Mouse (Mus musculus): ENCODE measurements around the gene Gm10717. TPM values are rescaled to one million over a fixed set of nuclear protein-coding genes. Genes with fewer than 3 reads are reported as not detected.
"Not testable (repeated sequence)": the region's sequence is repeated elsewhere in the genome, so short reads cannot be mapped to it uniquely, and the experiment has no call there.

The Gm10717 gene
- not detected in 2 replicates for polyA plus RNA-seq (2012; ENCODE audit: insufficient read depth, insufficient read length, low replicate concordance, missing spikeins)

DNA sequence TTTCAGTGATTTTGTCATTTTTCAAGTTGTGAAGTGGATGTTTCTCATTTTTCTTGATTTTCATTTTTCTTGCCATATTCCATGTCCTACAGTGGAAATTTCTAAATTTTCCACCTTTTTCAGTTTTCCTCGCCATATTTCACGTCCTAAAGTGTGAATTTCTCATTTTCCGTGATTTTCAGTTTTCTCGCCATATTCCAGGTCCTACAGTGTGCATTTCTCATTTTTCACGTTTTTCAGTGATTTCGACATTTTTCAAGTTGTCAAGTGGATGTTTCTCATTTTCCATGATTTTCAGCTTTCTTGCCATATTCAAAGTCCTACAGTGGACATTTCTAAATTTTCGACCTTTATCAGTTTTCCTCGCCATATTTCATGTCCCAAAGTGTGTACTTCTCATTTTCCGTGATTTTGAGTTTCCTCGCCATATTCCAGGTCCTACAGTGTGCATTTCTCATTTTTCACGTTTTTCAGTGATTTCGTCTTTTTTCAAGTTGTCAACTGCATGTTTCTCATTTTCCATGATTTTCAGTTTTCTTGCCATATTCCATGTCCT is at the start of gene Gm10717:
Gene Gm10717 (plus strand): TSS at position 506 of the 556 bp plus-strand sequence.
- 73% methylated on average over 12 of the region's 12 CpGs for WGBS
- H3K4me1 ChIP-seq (ENCODE audit: control insufficient read depth, insufficient read depth, low read length); H3K27ac ChIP-seq (ENCODE audit: insufficient read depth, low read depth, low read length); H3K4me3 ChIP-seq (ENCODE audit: insufficient read depth, low read depth, low read length): not testable (repeated sequence)

DNA sequence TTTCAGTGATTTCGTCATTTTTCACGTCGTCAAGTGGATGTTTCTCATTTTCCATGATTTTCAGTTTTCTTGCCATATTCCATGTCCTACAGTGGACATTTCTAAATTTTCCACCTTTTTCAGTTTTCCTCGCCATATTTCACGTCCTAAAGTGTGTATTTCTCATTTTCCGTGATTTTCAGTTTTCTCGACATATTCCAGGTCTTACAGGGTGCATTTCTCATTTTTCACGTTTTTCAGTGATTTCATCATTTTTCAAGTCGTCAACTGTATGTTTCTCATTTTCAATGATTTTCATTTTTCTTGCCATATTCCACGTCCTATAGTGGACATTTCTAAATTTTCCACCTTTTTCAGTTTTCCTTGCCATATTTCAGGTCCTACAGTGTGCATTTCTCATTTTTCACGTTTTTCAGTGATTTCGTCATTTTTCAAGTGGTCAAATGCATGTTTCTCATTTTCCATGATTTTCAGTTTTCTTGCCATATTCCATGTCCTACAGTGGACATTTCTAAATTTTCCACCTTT is 24.7 kb upstream of the Gm10717 start, which contains the start of gene Gm10722:
Gene Gm10722 (plus strand): TSS at position 478 of the 528 bp plus-strand sequence.
- WGBS: 74% methylated on average over 12 of the region's 12 CpGs
- H3K27ac ChIP-seq (ENCODE audit: insufficient read depth, low read depth, low read length); H3K4me1 ChIP-seq (ENCODE audit: control insufficient read depth, insufficient read depth, low read length); H3K4me3 ChIP-seq (ENCODE audit: insufficient read depth, low read depth, low read length): not testable (repeated sequence)

DNA sequence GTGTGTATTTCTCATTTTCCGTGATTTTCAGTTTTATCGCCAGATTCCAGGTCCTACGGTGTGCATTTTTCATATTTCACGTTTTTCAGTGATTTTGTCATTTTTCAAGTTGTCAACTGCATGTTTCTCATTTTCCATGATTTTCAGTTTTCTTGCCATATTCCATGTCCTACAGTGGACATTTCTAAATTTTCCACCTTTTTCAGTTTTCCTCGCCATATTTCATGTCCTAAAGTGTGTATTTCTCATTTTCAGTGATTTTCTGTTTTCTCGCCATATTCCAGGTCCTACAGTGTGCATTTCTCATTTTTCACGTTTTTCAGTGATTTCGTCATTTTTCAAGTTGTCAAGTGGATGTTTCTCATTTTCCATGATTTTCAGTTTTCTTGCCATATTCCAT is 24.2 kb upstream of the Gm10717 start:
- 67% methylated on average over 8 of the region's 8 CpGs for WGBS
- not testable (repeated sequence) for H3K4me3 ChIP-seq (ENCODE audit: insufficient read depth, low read depth, low read length); H3K4me1 ChIP-seq (ENCODE audit: control insufficient read depth, insufficient read depth, low read length); H3K27ac ChIP-seq (ENCODE audit: insufficient read depth, low read depth, low read length)

DNA sequence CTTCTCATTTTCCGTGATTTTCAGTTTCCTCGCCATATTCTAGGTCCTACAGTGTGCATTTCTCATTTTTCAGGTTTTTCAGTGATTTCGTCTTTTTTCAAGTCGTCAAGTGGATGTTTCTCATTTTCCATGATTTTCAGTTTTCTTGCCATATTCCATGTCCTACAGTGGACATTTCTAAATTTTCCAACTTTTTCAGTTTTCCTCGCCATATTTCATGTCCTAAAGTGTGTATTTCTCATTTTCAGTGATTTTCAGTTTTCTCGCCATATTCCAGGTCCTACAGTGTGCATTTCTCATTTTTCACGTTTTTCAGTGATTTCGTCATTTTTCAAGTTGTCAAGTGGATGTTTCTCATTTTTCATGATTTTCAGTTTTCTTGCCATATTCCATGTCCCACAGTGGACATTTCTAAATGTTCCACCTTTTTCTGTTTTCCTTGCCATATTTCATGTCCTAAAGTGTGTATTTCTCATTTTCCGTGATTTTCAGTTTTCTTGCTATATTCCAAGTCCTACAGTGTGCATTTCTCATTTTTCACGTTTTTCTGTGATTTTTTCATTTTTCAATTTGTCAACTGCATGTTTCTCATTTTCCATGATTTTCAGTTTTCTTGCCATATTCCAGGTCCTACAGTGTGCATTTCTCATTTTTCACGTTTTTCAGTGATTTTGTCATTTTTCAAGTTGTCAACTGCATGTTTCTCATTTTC is 23.1 kb upstream of the Gm10717 start:
- not testable (repeated sequence) for H3K4me3 ChIP-seq (ENCODE audit: insufficient read depth, low read depth, low read length); H3K27ac ChIP-seq (ENCODE audit: insufficient read depth, low read depth, low read length); H3K4me1 ChIP-seq (ENCODE audit: control insufficient read depth, insufficient read depth, low read length)
- WGBS: 72% methylated on average over 9 of the region's 11 CpGs

DNA sequence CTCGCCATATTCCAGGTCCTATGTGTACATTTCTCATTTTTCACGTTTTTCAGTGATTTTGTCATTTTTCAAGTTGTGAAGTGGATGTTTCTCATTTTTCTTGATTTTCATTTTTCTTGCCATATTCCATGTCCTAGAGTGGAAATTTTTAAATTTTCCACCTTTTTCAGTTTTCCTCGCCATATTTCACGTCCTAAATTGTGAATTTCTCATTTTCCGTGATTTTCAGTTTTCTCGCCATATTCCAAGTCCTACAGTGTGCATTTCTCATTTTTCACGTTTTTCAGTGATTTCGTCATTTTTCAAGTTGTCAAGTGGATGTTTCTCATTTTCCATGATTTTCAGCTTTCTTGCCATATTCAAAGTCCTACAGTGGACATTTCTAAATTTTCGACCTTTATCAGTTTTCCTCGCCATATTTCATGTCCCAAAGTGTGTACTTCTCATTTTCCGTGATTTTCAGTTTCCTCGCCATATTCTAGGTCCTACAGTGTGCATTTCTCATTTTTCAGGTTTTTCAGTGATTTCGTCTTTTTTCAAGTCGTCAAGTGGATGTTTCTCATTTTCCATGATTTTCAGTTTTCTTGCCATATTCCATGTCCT is 22.3 kb upstream of the Gm10717 start, which contains the start of gene Gm11168:
Gene Gm11168 (plus strand): TSS at position 553 of the 603 bp plus-strand sequence.
- H3K4me3 ChIP-seq (ENCODE audit: insufficient read depth, low read depth, low read length); H3K4me1 ChIP-seq (ENCODE audit: control insufficient read depth, insufficient read depth, low read length); H3K27ac ChIP-seq (ENCODE audit: insufficient read depth, low read depth, low read length): not testable (repeated sequence)
- WGBS: 75% methylated on average over 6 of the region's 14 CpGs

DNA sequence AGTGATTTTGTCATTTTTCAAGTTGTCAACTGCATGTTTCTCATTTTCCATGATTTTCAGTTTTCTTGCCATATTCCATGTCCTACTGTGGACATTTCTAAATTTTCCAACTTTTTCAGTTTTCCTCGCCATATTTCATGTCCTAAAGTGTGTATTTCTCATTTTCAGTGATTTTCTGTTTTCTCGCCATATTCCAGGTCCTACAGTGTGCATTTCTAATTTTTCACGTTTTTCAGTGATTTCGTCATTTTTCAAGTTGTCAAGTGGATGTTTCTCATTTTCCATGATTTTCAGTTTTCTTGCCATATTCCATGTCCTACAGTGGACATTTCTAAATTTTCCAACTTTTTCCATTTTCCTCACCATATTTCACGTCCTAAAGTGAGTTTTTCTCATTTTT is 19.0 kb upstream of the Gm10717 start:
- not testable (repeated sequence) for H3K27ac ChIP-seq (ENCODE audit: insufficient read depth, low read depth, low read length); H3K4me3 ChIP-seq (ENCODE audit: insufficient read depth, low read depth, low read length); H3K4me1 ChIP-seq (ENCODE audit: control insufficient read depth, insufficient read depth, low read length)
- 85% methylated on average over 1 of the region's 5 CpGs for WGBS

DNA sequence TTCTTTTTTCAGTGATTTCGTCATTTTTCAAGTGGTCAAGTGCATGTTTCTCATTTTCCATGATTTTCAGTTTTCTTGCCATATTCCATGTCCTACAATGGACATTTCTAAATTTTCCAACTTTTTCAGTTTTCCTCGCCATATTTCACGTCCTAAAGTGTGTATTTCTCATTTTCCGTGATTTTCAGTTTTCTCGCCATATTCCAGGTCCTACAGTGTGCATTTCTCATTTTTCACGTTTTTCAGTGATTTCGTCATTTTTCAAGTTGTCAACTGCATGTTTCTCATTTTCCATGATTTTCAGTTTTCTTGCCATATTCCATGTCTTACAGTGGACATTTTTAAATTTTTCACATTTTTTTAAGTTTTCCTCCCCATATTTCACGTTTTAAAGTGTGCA is 18.6 kb upstream of the Gm10717 start:
- H3K4me3 ChIP-seq (ENCODE audit: insufficient read depth, low read depth, low read length); H3K27ac ChIP-seq (ENCODE audit: insufficient read depth, low read depth, low read length); H3K4me1 ChIP-seq (ENCODE audit: control insufficient read depth, insufficient read depth, low read length): not testable (repeated sequence)
- WGBS: 72% methylated on average over 8 of the region's 8 CpGs

DNA sequence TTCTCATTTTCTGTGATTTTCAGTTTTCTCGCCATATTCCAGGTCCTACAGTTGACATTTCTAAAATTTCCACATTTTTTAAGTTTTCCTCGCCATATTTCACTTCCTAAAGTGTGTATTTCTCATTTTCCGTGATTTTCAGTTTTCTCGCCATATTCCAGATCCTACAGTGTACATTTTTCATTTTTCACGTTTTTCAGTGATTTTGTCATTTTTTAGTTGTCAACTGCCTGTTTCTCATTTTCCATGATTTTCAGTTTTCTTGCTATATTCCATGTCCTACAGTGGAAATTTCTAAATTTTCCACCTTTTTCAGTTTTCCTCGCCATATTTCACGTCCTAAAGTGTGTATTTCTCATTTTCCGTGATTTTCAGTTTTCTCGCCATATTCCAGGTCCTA is 17.9 kb upstream of the Gm10717 start:
- H3K27ac ChIP-seq (ENCODE audit: insufficient read depth, low read depth, low read length); H3K4me3 ChIP-seq (ENCODE audit: insufficient read depth, low read depth, low read length); H3K4me1 ChIP-seq (ENCODE audit: control insufficient read depth, insufficient read depth, low read length): not testable (repeated sequence)
- WGBS: 82% methylated on average over 8 of the region's 9 CpGs

DNA sequence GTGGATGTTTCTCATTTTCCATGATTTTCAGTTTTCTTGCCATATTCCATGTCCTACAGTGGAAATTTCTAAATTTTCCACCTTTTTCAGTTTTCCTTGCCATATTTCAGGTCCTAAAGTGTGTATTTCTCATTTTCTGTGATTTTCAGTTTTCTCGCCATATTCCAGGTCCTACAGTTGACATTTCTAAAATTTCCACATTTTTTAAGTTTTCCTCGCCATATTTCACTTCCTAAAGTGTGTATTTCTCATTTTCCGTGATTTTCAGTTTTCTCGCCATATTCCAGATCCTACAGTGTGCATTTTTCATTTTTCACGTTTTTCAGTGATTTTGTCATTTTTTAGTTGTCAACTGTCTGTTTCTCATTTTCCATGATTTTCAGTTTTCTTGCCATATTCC is 15.9 kb upstream of the Gm10717 start:
- H3K4me1 ChIP-seq (ENCODE audit: control insufficient read depth, insufficient read depth, low read length); H3K4me3 ChIP-seq (ENCODE audit: insufficient read depth, low read depth, low read length); H3K27ac ChIP-seq (ENCODE audit: insufficient read depth, low read depth, low read length): not testable (repeated sequence)
- WGBS: no CpG with 5 or more reads among the region's 5 CpGs

DNA sequence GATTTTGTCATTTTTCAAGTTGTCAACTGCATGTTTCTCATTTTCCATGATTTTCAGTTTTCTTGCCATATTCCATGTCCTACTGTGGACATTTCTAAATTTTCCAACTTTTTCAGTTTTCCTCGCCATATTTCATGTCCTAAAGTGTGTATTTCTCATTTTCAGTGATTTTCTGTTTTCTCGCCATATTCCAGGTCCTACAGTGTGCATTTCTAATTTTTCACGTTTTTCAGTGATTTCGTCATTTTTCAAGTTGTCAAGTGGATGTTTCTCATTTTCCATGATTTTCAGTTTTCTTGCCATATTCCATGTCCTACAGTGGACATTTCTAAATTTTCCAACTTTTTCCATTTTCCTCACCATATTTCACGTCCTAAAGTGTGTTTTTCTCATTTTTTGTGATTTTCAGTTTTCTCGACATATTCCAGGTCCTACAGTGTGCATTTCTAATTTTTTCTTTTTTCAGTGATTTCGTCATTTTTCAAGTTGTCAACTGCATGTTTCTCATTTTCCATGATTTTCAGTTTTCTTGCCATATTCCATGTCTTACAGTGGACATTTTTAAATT is 13.1 kb upstream of the Gm10717 start:
- not testable (repeated sequence) for H3K4me1 ChIP-seq (ENCODE audit: control insufficient read depth, insufficient read depth, low read length); H3K27ac ChIP-seq (ENCODE audit: insufficient read depth, low read depth, low read length); H3K4me3 ChIP-seq (ENCODE audit: insufficient read depth, low read depth, low read length)
- WGBS: 84% methylated on average over 3 of the region's 7 CpGs

DNA sequence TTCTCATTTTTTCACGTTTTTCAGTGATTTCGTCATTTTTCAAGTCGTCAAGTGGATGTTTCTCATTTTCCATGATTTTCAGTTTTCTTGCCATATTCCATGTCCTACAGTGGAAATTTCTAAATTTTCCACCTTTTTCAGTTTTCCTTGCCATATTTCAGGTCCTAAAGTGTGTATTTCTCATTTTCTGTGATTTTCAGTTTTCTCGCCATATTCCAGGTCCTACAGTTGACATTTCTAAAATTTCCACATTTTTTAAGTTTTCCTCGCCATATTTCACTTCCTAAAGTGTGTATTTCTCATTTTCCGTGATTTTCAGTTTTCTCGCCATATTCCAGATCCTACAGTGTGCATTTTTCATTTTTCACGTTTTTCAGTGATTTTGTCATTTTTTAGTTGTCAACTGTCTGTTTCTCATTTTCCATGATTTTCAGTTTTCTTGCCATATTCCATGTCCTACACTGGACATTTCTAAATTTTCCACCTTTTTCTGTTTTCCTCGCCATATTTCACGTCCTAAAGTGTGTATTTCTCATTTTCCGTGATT is 12.4 kb upstream of the Gm10717 start, which contains the start of gene Gm10721:
Gene Gm10721 (plus strand): TSS at position 408 of the 547 bp plus-strand sequence.
- not testable (repeated sequence) for H3K4me1 ChIP-seq (ENCODE audit: control insufficient read depth, insufficient read depth, low read length); H3K4me3 ChIP-seq (ENCODE audit: insufficient read depth, low read depth, low read length); H3K27ac ChIP-seq (ENCODE audit: insufficient read depth, low read depth, low read length)
- WGBS: no CpG with 5 or more reads among the region's 11 CpGs

DNA sequence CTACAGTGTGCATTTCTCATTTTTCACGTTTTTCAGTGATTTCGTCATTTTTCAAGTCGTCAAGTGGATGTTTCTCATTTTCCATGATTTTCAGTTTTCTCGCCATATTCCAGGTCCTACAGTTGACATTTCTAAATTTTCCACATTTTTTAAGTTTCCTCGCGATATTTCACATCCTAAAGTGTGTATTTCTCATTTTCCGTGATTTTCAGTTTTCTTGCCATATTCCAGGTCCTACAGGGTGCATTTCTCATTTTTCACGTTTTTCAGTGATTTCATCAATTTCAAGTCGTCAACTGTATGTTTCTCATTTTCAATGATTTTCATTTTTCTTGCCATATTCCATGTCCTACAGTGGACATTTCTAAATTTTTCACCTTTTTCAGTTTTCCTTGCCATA is 9.9 kb upstream of the Gm10717 start, which contains the start of gene Gm10720:
Gene Gm10720 (plus strand): TSS at position 301 of the 400 bp plus-strand sequence.
- WGBS: 67% methylated on average over 5 of the region's 9 CpGs
- H3K27ac ChIP-seq (ENCODE audit: insufficient read depth, low read depth, low read length); H3K4me1 ChIP-seq (ENCODE audit: control insufficient read depth, insufficient read depth, low read length); H3K4me3 ChIP-seq (ENCODE audit: insufficient read depth, low read depth, low read length): not testable (repeated sequence)

DNA sequence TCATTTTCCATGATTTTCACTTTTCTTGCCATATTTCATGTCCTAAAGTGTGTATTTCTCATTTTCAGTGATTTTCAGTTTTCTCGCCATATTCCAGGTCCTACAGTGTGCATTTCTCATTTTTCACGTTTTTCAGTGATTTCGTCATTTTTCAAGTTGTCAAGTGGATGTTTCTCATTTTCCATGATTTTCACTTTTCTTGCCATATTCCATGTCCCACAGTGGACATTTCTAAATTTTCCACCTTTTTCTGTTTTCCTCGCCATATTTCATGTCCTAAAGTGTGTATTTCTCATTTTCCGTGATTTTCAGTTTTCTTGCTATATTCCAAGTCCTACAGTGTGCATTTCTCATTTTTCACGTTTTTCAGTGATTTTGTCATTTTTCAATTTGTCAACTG is 9.3 kb upstream of the Gm10717 start:
- WGBS: 75% methylated on average over 6 of the region's 6 CpGs
- H3K4me3 ChIP-seq (ENCODE audit: insufficient read depth, low read depth, low read length); H3K4me1 ChIP-seq (ENCODE audit: control insufficient read depth, insufficient read depth, low read length); H3K27ac ChIP-seq (ENCODE audit: insufficient read depth, low read depth, low read length): not testable (repeated sequence)

DNA sequence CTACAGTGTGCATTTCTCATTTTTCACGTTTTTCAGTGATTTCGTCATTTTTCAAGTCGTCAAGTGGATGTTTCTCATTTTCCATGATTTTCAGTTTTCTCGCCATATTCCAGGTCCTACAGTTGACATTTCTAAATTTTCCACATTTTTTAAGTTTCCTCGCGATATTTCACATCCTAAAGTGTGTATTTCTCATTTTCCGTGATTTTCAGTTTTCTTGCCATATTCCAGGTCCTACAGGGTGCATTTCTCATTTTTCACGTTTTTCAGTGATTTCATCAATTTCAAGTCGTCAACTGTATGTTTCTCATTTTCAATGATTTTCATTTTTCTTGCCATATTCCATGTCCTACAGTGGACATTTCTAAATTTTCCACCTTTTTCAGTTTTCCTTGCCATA is 8.1 kb upstream of the Gm10717 start, which contains the start of gene Gm10719:
Gene Gm10719 (plus strand): TSS at position 301 of the 400 bp plus-strand sequence.
- 67% methylated on average over 1 of the region's 9 CpGs for WGBS
- not testable (repeated sequence) for H3K27ac ChIP-seq (ENCODE audit: insufficient read depth, low read depth, low read length); H3K4me3 ChIP-seq (ENCODE audit: insufficient read depth, low read depth, low read length); H3K4me1 ChIP-seq (ENCODE audit: control insufficient read depth, insufficient read depth, low read length)
